Mouse (Mus musculus): ENCODE measurements around the gene Pde1a. TPM values are rescaled to one million over a fixed set of nuclear protein-coding genes. Genes with fewer than 3 reads are reported as not detected.

Gene Pde1a
- polyA plus RNA-seq, 1 experiment from 2014 or later: 14.6 TPM

DNA sequence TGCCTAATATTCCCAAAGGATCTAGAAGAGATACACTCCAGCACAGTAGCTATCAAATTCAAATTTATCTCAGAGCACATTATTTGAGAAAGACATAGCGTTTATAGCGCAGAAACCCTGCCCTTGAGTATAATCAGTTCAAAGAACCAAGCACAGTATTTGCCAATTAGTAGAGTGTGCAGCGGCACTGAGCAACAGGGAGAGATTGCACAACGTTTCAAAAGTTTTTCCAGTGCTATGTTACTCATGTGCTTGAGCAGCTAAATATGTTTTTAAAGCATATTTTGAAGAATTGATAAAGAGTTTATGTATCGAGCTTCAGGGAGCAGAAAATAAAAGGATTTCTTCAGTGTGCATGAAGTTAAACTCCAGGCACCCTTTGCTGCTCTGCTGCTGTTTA lies 91.3 kb downstream of the Pde1a start:
- Histone ChIP-seq H3K4me1 (no peaks in the 10 kb centered on the region), H3K4me3 (no peak overlapping the region), H3K36me3 (no peaks in the 10 kb centered on the region), H3K27ac (replicated peaks) (no peak overlapping the region), H3K9me3 (no peaks in the 10 kb centered on the region), H3K4me2 (replicated peaks) (no peak overlapping the region), H3K9ac (replicated peaks) (no peak overlapping the region), H3K27me3 (no peaks in the 10 kb centered on the region)
- no peak for ATAC-seq (replicated peaks)
- 70% methylated on average over 5 of the region's 5 CpGs for WGBS

GRCm38 (mm10) chr2:80029051-80029450 lies 100.2 kb downstream of the Pde1a start:
- 67% methylated on average over 2 of the region's 2 CpGs for WGBS
- Histone ChIP-seq H3K4me3 (no peak overlapping the region), H3K9me3 (no peaks in the 10 kb centered on the region), H3K27ac (replicated peaks) (no peak overlapping the region), H3K9ac (replicated peaks) (no peak overlapping the region), H3K4me2 (replicated peaks) (no peak overlapping the region), H3K36me3 (no peaks in the 10 kb centered on the region), H3K27me3 (no peaks in the 10 kb centered on the region), H3K4me1 (no peaks in the 10 kb centered on the region)
- ATAC-seq (replicated peaks): no peak

GRCm38 (mm10) chr2:80026053-80026452 lies 103.2 kb downstream of the Pde1a start:
- no peaks in the 10 kb centered on the region for H3K27me3 ChIP-seq
- H3K4me1 ChIP-seq: no peaks in the 10 kb centered on the region
- H3K4me2 ChIP-seq (replicated peaks): no peak overlapping the region
- H3K36me3 ChIP-seq: no peaks in the 10 kb centered on the region
- H3K9ac ChIP-seq (replicated peaks): no peak overlapping the region
- 89% methylated on average over 1 of the region's 1 CpGs for WGBS
- no peak for ATAC-seq (replicated peaks)
- no peak overlapping the region for H3K4me3 ChIP-seq
- H3K9me3 ChIP-seq: no peaks in the 10 kb centered on the region
- H3K27ac ChIP-seq (replicated peaks): no peak overlapping the region

- no peak overlapping the region for H3K27ac ChIP-seq (replicated peaks)
- H3K9ac ChIP-seq (replicated peaks): no peak overlapping the region
- no peak overlapping the region for H3K4me3 ChIP-seq
- ATAC-seq (replicated peaks): no peak
- no peaks in the 10 kb centered on the region for H3K9me3 ChIP-seq
- no peak overlapping the region for H3K4me2 ChIP-seq (replicated peaks)
- no peaks in the 10 kb centered on the region for H3K36me3 ChIP-seq
- WGBS: 85% methylated on average over 1 of the region's 1 CpGs
- no peaks in the 10 kb centered on the region for H3K4me1 ChIP-seq
- H3K27me3 ChIP-seq: no peaks in the 10 kb centered on the region
These were observed 103.7 kb downstream of the Pde1a start for GRCm38 (mm10) chr2:80025597-80025996.

GRCm38 (mm10) chr2:80025038-80025437 lies 104.2 kb downstream of the Pde1a start:
- 90% methylated on average over 1 of the region's 1 CpGs for WGBS
- H3K4me3 ChIP-seq: no peak overlapping the region

GRCm38 (mm10) chr2:80014161-80014560 lies 115.1 kb downstream of the Pde1a start:
- no peaks in the 10 kb centered on the region for H3K27me3 ChIP-seq
- H3K4me2 ChIP-seq (replicated peaks): no peak overlapping the region
- 86% methylated on average over 3 of the region's 3 CpGs for WGBS
- H3K4me3 ChIP-seq: no peak overlapping the region
- no peak overlapping the region for H3K27ac ChIP-seq (replicated peaks)
- no peaks in the 10 kb centered on the region for H3K36me3 ChIP-seq
- peaks cover 7% of the 10 kb centered on the region; the same call in 1 of the 2 replicates for H3K4me1 ChIP-seq
- H3K9ac ChIP-seq (replicated peaks): no peak overlapping the region
- no peaks in the 10 kb centered on the region for H3K9me3 ChIP-seq
- ATAC-seq (replicated peaks): no peak

More at GRCm38 (mm10) chr2:80025038-80025437, 104.2 kb downstream of the Pde1a start:
- no peaks in the 10 kb centered on the region for H3K4me1 ChIP-seq
- no peak overlapping the region for H3K27ac ChIP-seq (replicated peaks)
- no peaks in the 10 kb centered on the region for H3K36me3 ChIP-seq
- no peaks in the 10 kb centered on the region for H3K9me3 ChIP-seq
- H3K4me2 ChIP-seq (replicated peaks): no peak overlapping the region
- H3K27me3 ChIP-seq: no peaks in the 10 kb centered on the region
- H3K9ac ChIP-seq (replicated peaks): no peak overlapping the region
- ATAC-seq (replicated peaks): no peak

DNA sequence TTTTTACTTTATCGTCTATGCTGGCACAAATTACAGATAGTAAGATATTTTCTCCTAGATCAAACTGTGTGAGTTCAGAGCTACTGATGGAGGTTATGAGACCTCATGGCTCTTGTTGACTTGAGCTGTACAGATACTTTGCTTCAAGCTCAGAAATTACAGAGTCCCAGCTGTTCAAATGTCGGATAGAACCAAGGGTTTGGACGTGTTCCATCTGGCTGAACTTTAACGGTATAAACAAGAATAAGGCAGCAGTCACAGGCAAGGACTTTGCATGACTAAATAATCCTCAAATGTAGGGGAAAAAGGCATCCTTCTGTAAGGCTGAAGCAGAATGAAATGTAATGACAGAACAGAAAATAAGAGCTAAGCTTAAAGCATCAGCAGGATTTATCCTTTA lies 116.2 kb downstream of the Pde1a start:
- peak; percentile 74 for ATAC-seq (replicated peaks)
- H3K9ac ChIP-seq (replicated peaks): no peak overlapping the region
- no peaks in the 10 kb centered on the region for H3K9me3 ChIP-seq
- peaks cover 7% of the 10 kb centered on the region; the same call in 1 of the 2 replicates for H3K4me1 ChIP-seq
- no peak overlapping the region for H3K4me2 ChIP-seq (replicated peaks)
- H3K4me3 ChIP-seq: no peak overlapping the region
- H3K27ac ChIP-seq (replicated peaks): no peak overlapping the region
- no peaks in the 10 kb centered on the region for H3K27me3 ChIP-seq
- no peaks in the 10 kb centered on the region for H3K36me3 ChIP-seq
- 45% methylated on average over 4 of the region's 4 CpGs for WGBS

GRCm38 (mm10) chr2:79999168-79999567 lies 130.1 kb downstream of the Pde1a start:
- Histone ChIP-seq H3K36me3 (no peaks in the 10 kb centered on the region), H3K9ac (replicated peaks) (no peak overlapping the region), H3K27ac (replicated peaks) (no peak overlapping the region), H3K4me3 (no peak overlapping the region), H3K4me2 (replicated peaks) (no peak overlapping the region), H3K9me3 (no peaks in the 10 kb centered on the region), H3K4me1 (no peaks in the 10 kb centered on the region), H3K27me3 (no peaks in the 10 kb centered on the region)
- ATAC-seq (replicated peaks): no peak
- 89% methylated on average over 3 of the region's 3 CpGs for WGBS

- no peak overlapping the region for H3K27ac ChIP-seq (replicated peaks)
- no peak overlapping the region for H3K9ac ChIP-seq (replicated peaks)
- H3K36me3 ChIP-seq: no peaks in the 10 kb centered on the region
- WGBS: 88% methylated on average over 2 of the region's 2 CpGs
- H3K4me2 ChIP-seq (replicated peaks): no peak overlapping the region
- no peak for ATAC-seq (replicated peaks)
- no peaks in the 10 kb centered on the region for H3K4me1 ChIP-seq
- H3K4me3 ChIP-seq: no peak overlapping the region
- H3K9me3 ChIP-seq: no peaks in the 10 kb centered on the region
- H3K27me3 ChIP-seq: no peaks in the 10 kb centered on the region
These were observed 130.8 kb downstream of the Pde1a start for GRCm38 (mm10) chr2:79998460-79998859.

GRCm38 (mm10) chr2:79991642-79992041 lies 137.6 kb downstream of the Pde1a start:
- Histone ChIP-seq H3K9me3 (no peaks in the 10 kb centered on the region), H3K4me2 (replicated peaks) (no peak overlapping the region), H3K4me1 (no peaks in the 10 kb centered on the region), H3K4me3 (no peak overlapping the region), H3K9ac (replicated peaks) (no peak overlapping the region), H3K27ac (replicated peaks) (no peak overlapping the region), H3K36me3 (no peaks in the 10 kb centered on the region), H3K27me3 (no peaks in the 10 kb centered on the region)
- 77% methylated on average over 6 of the region's 6 CpGs for WGBS
- ATAC-seq (replicated peaks): no peak

DNA sequence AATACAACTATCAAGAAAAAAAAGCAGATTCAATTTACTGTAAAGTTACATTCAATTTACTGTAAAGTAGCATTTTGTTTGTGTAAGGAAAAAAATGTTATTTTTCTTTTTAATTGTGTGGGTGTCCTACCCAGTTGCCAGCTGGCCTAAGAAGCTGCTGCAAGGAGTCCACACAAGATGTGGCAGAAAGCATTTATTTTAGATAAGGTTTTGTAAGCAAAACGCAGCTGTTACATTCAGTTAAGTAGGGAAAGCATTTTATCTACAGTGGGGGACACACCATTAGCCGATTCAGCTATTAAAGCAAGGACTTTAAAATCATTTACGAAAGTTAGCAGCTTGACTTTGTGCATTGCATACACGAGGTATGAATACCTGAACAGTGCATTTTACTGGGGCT lies 145.5 kb downstream of the Pde1a start:
- Histone ChIP-seq H3K9me3 (no peaks in the 10 kb centered on the region), H3K27ac (replicated peaks) (no peak overlapping the region), H3K4me3 (no peak overlapping the region), H3K9ac (replicated peaks) (no peak overlapping the region), H3K4me1 (no peaks in the 10 kb centered on the region; the same call in 1 of the 2 replicates), H3K4me2 (replicated peaks) (no peak overlapping the region), H3K27me3 (no peaks in the 10 kb centered on the region), H3K36me3 (no peaks in the 10 kb centered on the region)
- no peak for ATAC-seq (replicated peaks)
- 80% methylated on average over 4 of the region's 4 CpGs for WGBS

DNA sequence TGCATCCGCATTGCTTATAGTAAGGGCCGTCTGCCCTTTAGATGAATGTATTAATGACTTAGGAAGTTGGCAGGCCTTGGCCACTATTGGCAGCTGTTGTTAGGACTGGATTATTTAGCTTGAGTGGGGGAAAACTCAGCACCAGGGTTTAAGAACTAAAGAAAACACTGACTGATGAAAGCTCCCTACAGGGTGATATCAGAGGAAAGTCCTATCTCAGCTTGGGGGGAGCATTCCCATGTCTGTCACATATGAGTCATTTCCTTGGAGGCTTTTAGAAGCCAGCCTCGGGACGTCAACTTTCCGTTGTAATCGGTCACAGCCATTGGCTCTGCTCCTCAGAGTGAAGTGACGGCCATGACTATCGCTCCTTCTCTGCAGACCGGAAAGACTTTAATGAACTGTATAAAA lies 146.0 kb downstream of the Pde1a start:
- peak; percentile 87 for ATAC-seq (replicated peaks)
- Histone ChIP-seq H3K9me3 (no peaks in the 10 kb centered on the region), H3K4me2 (replicated peaks) (no peak overlapping the region), H3K27me3 (no peaks in the 10 kb centered on the region), H3K4me1 (no peaks in the 10 kb centered on the region; the same call in 1 of the 2 replicates), H3K36me3 (no peaks in the 10 kb centered on the region), H3K27ac (replicated peaks) (no peak overlapping the region), H3K9ac (replicated peaks) (no peak overlapping the region), H3K4me3 (no peak overlapping the region)
- 50% methylated on average over 9 of the region's 9 CpGs for WGBS

- Histone ChIP-seq H3K9me3 (no peaks in the 10 kb centered on the region), H3K4me2 (replicated peaks) (no peak overlapping the region), H3K27ac (replicated peaks) (no peak overlapping the region), H3K36me3 (no peaks in the 10 kb centered on the region), H3K27me3 (no peaks in the 10 kb centered on the region), H3K9ac (replicated peaks) (no peak overlapping the region), H3K4me1 (no peaks in the 10 kb centered on the region; the same call in 1 of the 2 replicates), H3K4me3 (no peak overlapping the region)
- no peak for ATAC-seq (replicated peaks)
- WGBS: 96% methylated on average over 3 of the region's 3 CpGs
These were observed 147.5 kb downstream of the Pde1a start for GRCm38 (mm10) chr2:79981781-79982180.
